Mouse (Mus musculus) liver, embryonic 14.5 days (tissue): ENCODE measurements around the gene Psmb2.

Experiments used
- CTCF ChIP-seq: IDR thresholded peaks from 2 replicates; pipeline ENCODE4 v1.5.1; 2016; ENCODE audit warnings: antibody characterized with exemption, low read depth, control low read depth
- EP300 ChIP-seq: IDR thresholded peaks from 2 replicates; pipeline ENCODE4 v1.6.1; 2016; ENCODE audit warnings: antibody characterized with exemption, low read depth

GRCm38 (mm10) chr4:126655356-126655755 lies 22.1 kb upstream of the Psmb2 start:
- TF ChIP-seq CTCF (no peak), EP300 (no peak)
